Mouse (Mus musculus) forebrain, embryonic 11.5 days (tissue): ENCODE results near the gene Gabrd. TPM values are rescaled to one million over a fixed set of nuclear protein-coding genes. Genes with fewer than 3 reads are reported as not detected.

ENCODE experiments used
- ATAC-seq: fragments of 200-750 bp; cut with Nextera tagmentation; replicated peaks from 2 replicates; pipeline ENCODE4 v1.8.0; 2017; ENCODE audit warnings: moderate TSS enrichment; ENCODE audit not compliant: low FRiP score
- DNase-seq: peaks from one replicate; pipeline ENCODE4 v3.0.0-alpha.2; 2017; ENCODE audit warnings: low spot score
- H3K27ac ChIP-seq: fragments of 300-500 bp; sonication (generic); 2 replicates; pipeline ENCODE4 v1.5.1; 2014; ENCODE audit warnings: low read depth, low read length
- H3K27me3 ChIP-seq: fragments of 300-500 bp; sonication (generic); 2 replicates; pipeline ENCODE4 v1.6.1; 2014; ENCODE audit warnings: mild to moderate bottlenecking, low read length, mixed read lengths; ENCODE audit not compliant: control insufficient read depth, insufficient read depth
- H3K36me3 ChIP-seq: fragments of 300-500 bp; sonication (generic); 2 replicates; pipeline ENCODE4 v1.6.1; 2014; ENCODE audit warnings: mild to moderate bottlenecking, low read length, moderate library complexity, mixed read lengths; ENCODE audit not compliant: control insufficient read depth, insufficient read depth
- H3K4me1 ChIP-seq: fragments of 300-500 bp; sonication (generic); replicated peaks from 2 replicates; pipeline ENCODE4 v1.6.1; 2014; ENCODE audit warnings: low read length, mixed read lengths; ENCODE audit not compliant: control insufficient read depth, insufficient read depth
- H3K4me2 ChIP-seq: fragments of 300-500 bp; sonication (generic); 2 replicates; pipeline ENCODE4 v1.6.1; 2014; ENCODE audit warnings: low read depth, mild to moderate bottlenecking, low read length, moderate library complexity, mixed read lengths; ENCODE audit not compliant: severe bottlenecking
- H3K4me3 ChIP-seq: fragments of 300-500 bp; sonication (generic); 2 replicates; pipeline ENCODE4 v1.5.1; 2014; ENCODE audit warnings: low read depth, low read length
- H3K9ac ChIP-seq: fragments of 300-500 bp; sonication (generic); 2 replicates; pipeline ENCODE4 v1.6.1; 2014; ENCODE audit warnings: low read length
- H3K9me3 ChIP-seq: fragments of 300-500 bp; sonication (generic); 2 replicates; pipeline ENCODE4 v1.6.1; 2016; ENCODE audit warnings: low read length, mixed read lengths; ENCODE audit not compliant: control insufficient read depth
- WGBS: fragments of 180-500 bp; shearing (Covaris S2); extraction: QIAGEN DNeasy Blood & Tissue Kit; methylation state at CpG from one replicate; pipeline ENCODE4 v1.1.7; 2014; 5-methylcytosine and 5-hydroxymethylcytosine counted together
- polyA plus RNA-seq: library from polyadenylated mRNA; unstranded; fragments of >200 nt; fragmentation: Nextera tagmentation; extraction: Ambion mirVana; gene quantifications from 2 replicates; pipeline ENCODE4 v1.2.1, GENCODE M21; 2014

Gabrd gene
- polyA plus RNA-seq, 1 experiment from 2014 or later: not detected

- H3K9ac ChIP-seq: no peak overlapping the region
- ATAC-seq (no peak), DNase-seq (no peak)
- no peak overlapping the region for H3K27ac ChIP-seq
- no peaks in the 10 kb centered on the region for H3K36me3 ChIP-seq
- peaks cover 27% of the 10 kb centered on the region for H3K27me3 ChIP-seq
- WGBS: 73% methylated on average over 7 of the region's 7 CpGs
- peaks cover 6% of the 10 kb centered on the region for H3K4me1 ChIP-seq
- H3K4me3 ChIP-seq: no peak overlapping the region
- no peak overlapping the region for H3K4me2 ChIP-seq
- H3K9me3 ChIP-seq: no peaks in the 10 kb centered on the region
Observed at GRCm38 (mm10) chr4:155401121-155401520, 3.2 kb upstream of the Gabrd start.

DNA sequence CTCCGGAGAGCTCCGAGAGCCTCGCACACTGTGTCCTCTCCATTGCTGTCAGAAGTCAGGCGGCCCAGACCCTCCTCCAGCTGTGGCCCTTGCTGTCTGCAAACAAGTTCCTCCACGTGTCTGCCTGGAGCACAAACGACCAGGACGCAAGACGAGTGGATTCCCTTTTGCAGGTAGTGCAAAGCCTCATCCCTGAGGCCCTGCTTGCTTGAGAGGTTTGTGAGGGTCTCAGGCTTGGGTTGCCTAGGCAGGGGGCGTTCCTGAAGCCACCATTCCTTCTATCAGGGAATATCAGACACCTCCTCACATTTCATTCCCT lies 269 bp upstream of the Gabrd start:
- H3K4me2 ChIP-seq: peak overlapping the region; percentile 53
- H3K36me3 ChIP-seq: no peaks in the 10 kb centered on the region
- H3K27ac ChIP-seq: no peak overlapping the region
- WGBS: 4% methylated on average over 9 of the region's 9 CpGs
- H3K4me1 ChIP-seq: peaks cover 6% of the 10 kb centered on the region
- H3K4me3 ChIP-seq: peak overlapping the region; percentile 29
- H3K27me3 ChIP-seq: peaks cover 27% of the 10 kb centered on the region
- no peak for ATAC-seq
- DNase-seq: no peak
- H3K9me3 ChIP-seq: no peaks in the 10 kb centered on the region
- H3K9ac ChIP-seq: no peak overlapping the region

- H3K27me3 ChIP-seq: peaks cover 27% of the 10 kb centered on the region
- WGBS: 88% methylated on average over 4 of the region's 4 CpGs
- ATAC-seq: no peak
Observed at GRCm38 (mm10) chr4:155396751-155397150, 1.2 kb downstream of the Gabrd start.

DNA sequence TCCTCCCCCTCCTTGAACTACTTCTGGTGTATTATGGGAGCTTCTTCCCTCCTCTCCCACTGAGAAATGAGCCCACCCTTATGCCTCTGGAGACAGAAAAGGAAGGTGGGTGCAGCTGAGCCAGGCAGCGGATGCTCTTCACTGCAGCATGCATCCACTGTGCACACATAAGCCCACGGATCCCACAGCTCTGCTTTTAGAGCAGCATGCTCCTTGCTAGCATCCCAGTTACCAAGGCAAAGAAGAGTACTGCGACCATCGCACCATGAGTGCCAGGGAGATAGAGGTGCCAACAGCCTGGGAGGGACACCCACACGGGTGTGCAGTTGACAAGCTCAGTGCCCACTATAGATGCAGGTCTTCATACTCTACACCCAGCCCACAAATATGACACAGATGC lies 2.4 kb downstream of the Gabrd start:
- DNase-seq (no peak), ATAC-seq (no peak)
- WGBS: 93% methylated on average over 5 of the region's 5 CpGs
- peaks cover 27% of the 10 kb centered on the region for H3K27me3 ChIP-seq
- H3K4me2 ChIP-seq: no peak overlapping the region
- H3K27ac ChIP-seq: no peak overlapping the region
- no peak overlapping the region for H3K4me3 ChIP-seq
- H3K9ac ChIP-seq: no peak overlapping the region
- H3K36me3 ChIP-seq: no peaks in the 10 kb centered on the region
- no peaks in the 10 kb centered on the region for H3K9me3 ChIP-seq
- H3K4me1 ChIP-seq: peaks cover 6% of the 10 kb centered on the region

More at GRCm38 (mm10) chr4:155396751-155397150, 1.2 kb downstream of the Gabrd start:
- no peak overlapping the region for H3K4me3 ChIP-seq
- DNase-seq: no peak
- no peak overlapping the region for H3K9ac ChIP-seq
- H3K9me3 ChIP-seq: no peaks in the 10 kb centered on the region
- no peak overlapping the region for H3K27ac ChIP-seq
- peaks cover 6% of the 10 kb centered on the region for H3K4me1 ChIP-seq
- no peak overlapping the region for H3K4me2 ChIP-seq
- no peaks in the 10 kb centered on the region for H3K36me3 ChIP-seq

DNA sequence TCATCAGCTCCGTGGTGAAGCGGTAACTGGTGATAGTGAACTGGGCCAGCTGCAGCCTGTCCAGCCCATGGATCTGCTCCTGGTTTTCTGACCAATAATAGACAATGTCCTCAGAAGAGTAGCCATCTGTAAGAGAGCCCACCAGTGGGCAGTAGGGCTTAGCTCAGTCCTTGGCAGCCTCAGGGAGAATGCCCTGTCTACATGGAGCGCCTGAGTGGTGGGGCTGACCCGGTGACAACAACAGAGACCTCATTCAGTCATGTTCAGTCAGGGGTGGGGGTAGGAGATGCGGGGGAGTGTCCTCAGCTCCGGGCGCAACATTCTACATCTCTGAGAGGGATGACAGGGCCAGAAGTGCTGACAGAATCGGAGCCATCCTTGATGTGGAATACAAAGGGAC lies 10.7 kb downstream of the Gabrd start:
- DNase-seq: no peak
- no peaks in the 10 kb centered on the region for H3K27me3 ChIP-seq
- no peak overlapping the region for H3K4me3 ChIP-seq
- no peaks in the 10 kb centered on the region for H3K9me3 ChIP-seq
- no peaks in the 10 kb centered on the region for H3K36me3 ChIP-seq
- H3K27ac ChIP-seq: no peak overlapping the region
- H3K4me2 ChIP-seq: no peak overlapping the region
- H3K9ac ChIP-seq: no peak overlapping the region
- H3K4me1 ChIP-seq: 0 out of 2 replicates have a peak, but pooled peaks cover 3% of the 10 kb centered on the region
- no peak for ATAC-seq
- 91% methylated on average over 8 of the region's 8 CpGs for WGBS

DNA sequence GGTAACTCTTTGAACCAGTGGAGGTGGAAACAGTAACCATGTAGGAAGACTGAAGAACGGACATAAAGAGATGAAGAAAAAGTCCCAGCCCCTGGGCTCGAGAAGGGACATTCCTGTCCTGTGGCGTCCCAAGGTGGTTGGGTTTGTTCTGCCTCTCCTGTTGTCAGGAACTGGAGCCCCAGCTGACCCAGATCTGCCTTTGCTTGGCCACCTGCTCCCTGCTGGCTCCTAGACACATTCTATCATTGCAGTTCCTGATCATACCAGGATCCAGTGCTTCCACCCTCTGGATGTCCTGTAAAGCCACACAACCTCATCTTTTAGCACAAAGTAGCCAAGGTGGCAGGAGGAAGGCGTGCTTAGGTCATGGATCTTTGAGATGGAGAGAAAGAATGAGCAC lies 14.6 kb downstream of the Gabrd start:
- WGBS: 80% methylated on average over 4 of the region's 4 CpGs
- Histone ChIP-seq H3K4me3 (no peak overlapping the region), H3K9ac (no peak overlapping the region), H3K27ac (no peak overlapping the region), H3K9me3 (no peaks in the 10 kb centered on the region), H3K27me3 (no peaks in the 10 kb centered on the region), H3K4me1 (0 out of 2 replicates have a peak, but pooled peaks cover 3% of the 10 kb centered on the region), H3K4me2 (no peak overlapping the region), H3K36me3 (no peaks in the 10 kb centered on the region)
- ATAC-seq (no peak), DNase-seq (no peak)

- no peaks in the 10 kb centered on the region for H3K27me3 ChIP-seq
- H3K4me3 ChIP-seq: no peak overlapping the region
- no peak for DNase-seq
- H3K9me3 ChIP-seq: no peaks in the 10 kb centered on the region
- no peak overlapping the region for H3K9ac ChIP-seq
- no peak overlapping the region for H3K4me2 ChIP-seq
- H3K4me1 ChIP-seq: 0 out of 2 replicates have a peak, but pooled peaks cover 3% of the 10 kb centered on the region
- WGBS: 27% methylated on average over 9 of the region's 9 CpGs
- no peak overlapping the region for H3K27ac ChIP-seq
- no peaks in the 10 kb centered on the region for H3K36me3 ChIP-seq
- ATAC-seq: no peak
Observed at GRCm38 (mm10) chr4:155382752-155383151, 15.2 kb downstream of the Gabrd start.

DNA sequence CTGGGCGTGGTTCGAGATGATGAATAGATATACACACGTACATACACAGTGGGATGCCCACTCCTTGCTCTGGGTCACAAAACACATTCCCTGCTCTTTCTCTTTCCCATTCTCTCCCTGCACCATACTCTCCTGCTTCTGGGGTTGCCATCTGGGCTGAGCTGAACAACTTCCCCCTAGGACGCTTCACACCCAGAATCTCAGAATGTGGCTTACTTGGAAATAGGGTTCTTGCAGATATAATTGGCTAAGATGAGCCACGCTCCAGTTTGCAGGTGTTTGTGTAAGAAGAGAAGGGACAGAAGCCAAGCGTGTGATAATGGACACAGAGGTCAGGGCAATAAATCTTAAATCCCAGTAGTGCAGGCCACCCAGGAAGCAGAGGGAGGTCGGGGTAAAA lies 15.9 kb downstream of the Gabrd start:
- DNase-seq (no peak), ATAC-seq (no peak)
- Histone ChIP-seq H3K4me1 (0 out of 2 replicates have a peak, but pooled peaks cover 3% of the 10 kb centered on the region), H3K4me2 (no peak overlapping the region), H3K36me3 (no peaks in the 10 kb centered on the region), H3K9me3 (no peaks in the 10 kb centered on the region), H3K27ac (no peak overlapping the region), H3K9ac (no peak overlapping the region), H3K4me3 (no peak overlapping the region), H3K27me3 (no peaks in the 10 kb centered on the region)
- 66% methylated on average over 7 of the region's 7 CpGs for WGBS

DNA sequence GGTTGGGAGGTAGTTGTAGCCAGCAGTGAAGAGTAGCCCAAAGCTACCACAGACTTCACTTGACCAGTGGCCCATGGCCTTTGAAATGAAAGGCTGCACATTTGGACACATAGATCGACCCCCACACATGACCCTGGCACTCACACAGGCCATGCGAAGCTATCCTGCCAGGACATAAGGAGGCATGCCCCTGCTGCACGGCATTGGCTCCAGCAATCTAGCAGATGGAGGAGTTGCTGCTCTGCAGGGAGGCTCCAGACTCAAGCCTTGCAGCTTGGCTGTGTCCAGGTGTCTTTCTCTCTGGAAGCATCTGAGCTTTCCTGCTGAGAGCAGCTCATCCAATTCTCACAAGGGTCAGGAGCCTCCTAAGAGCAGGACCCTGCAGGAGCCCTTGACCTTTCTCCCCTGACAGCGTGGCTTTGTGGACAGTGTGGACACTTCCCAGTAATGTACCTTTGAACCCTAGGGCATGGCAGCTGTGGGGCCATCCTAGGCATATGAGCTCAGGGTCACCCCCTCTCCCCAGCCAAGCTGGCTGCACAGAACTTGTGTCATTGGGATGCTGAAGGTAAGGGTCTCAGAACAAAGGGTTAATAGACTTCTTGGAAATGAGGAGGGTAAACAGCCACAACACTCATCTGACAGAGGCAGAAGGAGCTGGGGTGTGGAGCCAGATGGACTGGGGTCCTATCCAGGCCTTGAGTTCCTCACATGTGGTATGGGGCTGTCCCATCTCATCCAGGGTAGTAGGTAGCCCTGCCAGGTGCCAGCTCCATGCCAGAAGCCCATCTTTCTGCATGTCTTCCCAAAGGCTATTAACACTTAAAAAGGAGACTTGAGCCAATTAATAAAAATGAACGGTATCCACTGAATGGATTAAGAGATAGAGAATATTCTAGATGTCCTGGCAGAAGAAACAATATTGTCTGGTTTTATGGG lies 25.8 kb downstream of the Gabrd start:
- no peak for ATAC-seq
- Histone ChIP-seq H3K4me1 (no peaks in the 10 kb centered on the region), H3K9ac (no peak overlapping the region), H3K27me3 (no peaks in the 10 kb centered on the region), H3K4me3 (no peak overlapping the region), H3K36me3 (no peaks in the 10 kb centered on the region), H3K4me2 (no peak overlapping the region), H3K27ac (no peak overlapping the region), H3K9me3 (no peaks in the 10 kb centered on the region)
- 75% methylated on average over 5 of the region's 5 CpGs for WGBS
- DNase-seq: no peak
